Mouse (Mus musculus) thymus, adult 2 months (tissue): ENCODE data around the gene Srp14.

Experiments used
- CTCF ChIP-seq: fragments of 200-500 bp; IDR thresholded peaks from 2 replicates; pipeline ENCODE4 v1.5.1; 2012; ENCODE audit warnings: mild to moderate bottlenecking, control low read depth, low read length, moderate library complexity, borderline replicate concordance; ENCODE audit not compliant: control insufficient read depth, poor library complexity, insufficient read depth; ENCODE audit errors: extremely low read depth
- POLR2A ChIP-seq: fragments of 200-500 bp; IDR thresholded peaks from 2 replicates; pipeline ENCODE4 v1.6.1; 2012; ENCODE audit warnings: mild to moderate bottlenecking, low read length, control low read depth, moderate library complexity; ENCODE audit not compliant: control insufficient read depth, poor library complexity, insufficient read depth; ENCODE audit errors: extremely low read depth

- TF ChIP-seq CTCF, result no peak
- TF ChIP-seq POLR2A, result no peak
Observed at GRCm38 (mm10) chr2:118428296-118428695, 51.2 kb downstream of the Srp14 start.
